Mouse (Mus musculus): ENCODE data around the gene Slc38a10. TPM values are rescaled to one million over a fixed set of nuclear protein-coding genes. Genes with fewer than 3 reads are reported as not detected.

The Slc38a10 gene
- polyA plus RNA-seq, 1 experiment from 2014 or later: 118 TPM

GRCm38 (mm10) chr11:120167059-120167458 lies 15.9 kb upstream of the Slc38a10 start:
- Histone ChIP-seq H3K36me3 (ENCODE audit: control insufficient read depth, insufficient read depth, low read length) (no peaks in the 10 kb centered on the region), H3K27me3 (ENCODE audit: control insufficient read depth, insufficient read depth, low read depth, low read length) (no peaks in the 10 kb centered on the region), H3K9me3 (replicated peaks; ENCODE audit: control insufficient read depth, low read length, poor library complexity, severe bottlenecking) (no peaks in the 10 kb centered on the region), H3K27ac (ENCODE audit: low read length) (no peak overlapping the region), H3K9ac (ENCODE audit: low read depth, low read length) (no peak overlapping the region), H3K4me1 (ENCODE audit: control insufficient read depth, insufficient read depth, low read length) (peaks cover 4% of the 10 kb centered on the region), H3K4me3 (ENCODE audit: low read depth, low read length) (no peak overlapping the region), H3K4me2 (ENCODE audit: low read length) (no peak overlapping the region)
- no peak for ATAC-seq
- WGBS: 40% methylated on average over 5 of the region's 5 CpGs

GRCm38 (mm10) chr11:120164471-120165261 lies 13.5 kb upstream of the Slc38a10 start:
- peaks cover 1% of the 10 kb centered on the region for H3K4me1 ChIP-seq (ENCODE audit: control insufficient read depth, insufficient read depth, low read length)
- ATAC-seq: no peak
- no peak overlapping the region for H3K27ac ChIP-seq (ENCODE audit: low read length)
- H3K9ac ChIP-seq (ENCODE audit: low read depth, low read length): no peak overlapping the region
- no peaks in the 10 kb centered on the region for H3K27me3 ChIP-seq (ENCODE audit: control insufficient read depth, insufficient read depth, low read depth, low read length)
- no peak overlapping the region for H3K4me2 ChIP-seq (ENCODE audit: low read length)
- H3K9me3 ChIP-seq (replicated peaks; ENCODE audit: control insufficient read depth, low read length, poor library complexity, severe bottlenecking): no peaks in the 10 kb centered on the region
- no peak overlapping the region for H3K4me3 ChIP-seq (ENCODE audit: low read depth, low read length)
- 63% methylated on average over 17 of the region's 17 CpGs for WGBS
- H3K36me3 ChIP-seq (ENCODE audit: control insufficient read depth, insufficient read depth, low read length): no peaks in the 10 kb centered on the region

GRCm38 (mm10) chr11:120164028-120164427 lies 12.9 kb upstream of the Slc38a10 start:
- WGBS: 77% methylated on average over 5 of the region's 5 CpGs
- no peaks in the 10 kb centered on the region for H3K4me1 ChIP-seq (ENCODE audit: control insufficient read depth, insufficient read depth, low read length)
- ATAC-seq: no peak
- no peak overlapping the region for H3K4me2 ChIP-seq (ENCODE audit: low read length)
- no peak overlapping the region for H3K4me3 ChIP-seq (ENCODE audit: low read depth, low read length)
- H3K27ac ChIP-seq (ENCODE audit: low read length): no peak overlapping the region
- H3K36me3 ChIP-seq (ENCODE audit: control insufficient read depth, insufficient read depth, low read length): no peaks in the 10 kb centered on the region
- H3K27me3 ChIP-seq (ENCODE audit: control insufficient read depth, insufficient read depth, low read depth, low read length): no peaks in the 10 kb centered on the region
- H3K9ac ChIP-seq (ENCODE audit: low read depth, low read length): no peak overlapping the region
- H3K9me3 ChIP-seq (replicated peaks; ENCODE audit: control insufficient read depth, low read length, poor library complexity, severe bottlenecking): no peaks in the 10 kb centered on the region

GRCm38 (mm10) chr11:120163207-120163606 lies 12.1 kb upstream of the Slc38a10 start:
- no peak overlapping the region for H3K4me2 ChIP-seq (ENCODE audit: low read length)
- H3K36me3 ChIP-seq (ENCODE audit: control insufficient read depth, insufficient read depth, low read length): no peaks in the 10 kb centered on the region
- H3K9me3 ChIP-seq (replicated peaks; ENCODE audit: control insufficient read depth, low read length, poor library complexity, severe bottlenecking): no peaks in the 10 kb centered on the region
- no peaks in the 10 kb centered on the region for H3K27me3 ChIP-seq (ENCODE audit: control insufficient read depth, insufficient read depth, low read depth, low read length)
- no peak overlapping the region for H3K9ac ChIP-seq (ENCODE audit: low read depth, low read length)
- no peak for ATAC-seq
- no peak overlapping the region for H3K4me3 ChIP-seq (ENCODE audit: low read depth, low read length)
- WGBS: 93% methylated on average over 3 of the region's 3 CpGs
- no peak overlapping the region for H3K27ac ChIP-seq (ENCODE audit: low read length)
- H3K4me1 ChIP-seq (ENCODE audit: control insufficient read depth, insufficient read depth, low read length): no peaks in the 10 kb centered on the region

GRCm38 (mm10) chr11:120161245-120161644 lies 10.1 kb upstream of the Slc38a10 start:
- no peaks in the 10 kb centered on the region for H3K4me1 ChIP-seq (ENCODE audit: control insufficient read depth, insufficient read depth, low read length)
- H3K4me3 ChIP-seq (ENCODE audit: low read depth, low read length): no peak overlapping the region
- no peaks in the 10 kb centered on the region for H3K9me3 ChIP-seq (replicated peaks; ENCODE audit: control insufficient read depth, low read length, poor library complexity, severe bottlenecking)
- no peaks in the 10 kb centered on the region for H3K27me3 ChIP-seq (ENCODE audit: control insufficient read depth, insufficient read depth, low read depth, low read length)
- no peak overlapping the region for H3K4me2 ChIP-seq (ENCODE audit: low read length)
- no peak overlapping the region for H3K9ac ChIP-seq (ENCODE audit: low read depth, low read length)
- no peak for ATAC-seq
- H3K36me3 ChIP-seq (ENCODE audit: control insufficient read depth, insufficient read depth, low read length): no peaks in the 10 kb centered on the region
- WGBS: 45% methylated on average over 4 of the region's 4 CpGs
- no peak overlapping the region for H3K27ac ChIP-seq (ENCODE audit: low read length)

- Histone ChIP-seq H3K27me3 (ENCODE audit: control insufficient read depth, insufficient read depth, low read depth, low read length) (no peaks in the 10 kb centered on the region), H3K9ac (ENCODE audit: low read depth, low read length) (no peak overlapping the region), H3K4me2 (ENCODE audit: low read length) (no peak overlapping the region), H3K4me3 (ENCODE audit: low read depth, low read length) (no peak overlapping the region), H3K27ac (ENCODE audit: low read length) (no peak overlapping the region), H3K9me3 (replicated peaks; ENCODE audit: control insufficient read depth, low read length, poor library complexity, severe bottlenecking) (no peaks in the 10 kb centered on the region), H3K4me1 (ENCODE audit: control insufficient read depth, insufficient read depth, low read length) (no peaks in the 10 kb centered on the region), H3K36me3 (ENCODE audit: control insufficient read depth, insufficient read depth, low read length) (no peaks in the 10 kb centered on the region)
- ATAC-seq: no peak
- 56% methylated on average over 4 of the region's 4 CpGs for WGBS
Observed at GRCm38 (mm10) chr11:120160478-120160877, 9.3 kb upstream of the Slc38a10 start.

GRCm38 (mm10) chr11:120159653-120160052 lies 8.5 kb upstream of the Slc38a10 start:
- H3K36me3 ChIP-seq (ENCODE audit: control insufficient read depth, insufficient read depth, low read length): no peaks in the 10 kb centered on the region
- ATAC-seq: no peak
- H3K4me1 ChIP-seq (ENCODE audit: control insufficient read depth, insufficient read depth, low read length): no peaks in the 10 kb centered on the region
- H3K27ac ChIP-seq (ENCODE audit: low read length): no peak overlapping the region
- no peak overlapping the region for H3K4me3 ChIP-seq (ENCODE audit: low read depth, low read length)
- no peak overlapping the region for H3K4me2 ChIP-seq (ENCODE audit: low read length)
- H3K27me3 ChIP-seq (ENCODE audit: control insufficient read depth, insufficient read depth, low read depth, low read length): no peaks in the 10 kb centered on the region
- no peaks in the 10 kb centered on the region for H3K9me3 ChIP-seq (replicated peaks; ENCODE audit: control insufficient read depth, low read length, poor library complexity, severe bottlenecking)
- H3K9ac ChIP-seq (ENCODE audit: low read depth, low read length): no peak overlapping the region
- 54% methylated on average over 5 of the region's 5 CpGs for WGBS

GRCm38 (mm10) chr11:120158828-120159227 lies 7.7 kb upstream of the Slc38a10 start:
- H3K27ac ChIP-seq (ENCODE audit: low read length): no peak overlapping the region
- H3K4me1 ChIP-seq (ENCODE audit: control insufficient read depth, insufficient read depth, low read length): no peaks in the 10 kb centered on the region
- no peak overlapping the region for H3K4me2 ChIP-seq (ENCODE audit: low read length)
- WGBS: 57% methylated on average over 5 of the region's 5 CpGs
- H3K9me3 ChIP-seq (replicated peaks; ENCODE audit: control insufficient read depth, low read length, poor library complexity, severe bottlenecking): no peaks in the 10 kb centered on the region
- no peak overlapping the region for H3K4me3 ChIP-seq (ENCODE audit: low read depth, low read length)
- ATAC-seq: no peak
- no peaks in the 10 kb centered on the region for H3K27me3 ChIP-seq (ENCODE audit: control insufficient read depth, insufficient read depth, low read depth, low read length)
- no peaks in the 10 kb centered on the region for H3K36me3 ChIP-seq (ENCODE audit: control insufficient read depth, insufficient read depth, low read length)
- no peak overlapping the region for H3K9ac ChIP-seq (ENCODE audit: low read depth, low read length)

GRCm38 (mm10) chr11:120150440-120151112 lies 570 bp downstream of the Slc38a10 start:
- H3K4me2 ChIP-seq (ENCODE audit: low read length): peak overlapping the region; percentile 91
- H3K9me3 ChIP-seq (replicated peaks; ENCODE audit: control insufficient read depth, low read length, poor library complexity, severe bottlenecking): no peaks in the 10 kb centered on the region
- no peaks in the 10 kb centered on the region for H3K27me3 ChIP-seq (ENCODE audit: control insufficient read depth, insufficient read depth, low read depth, low read length)
- H3K4me3 ChIP-seq (ENCODE audit: low read depth, low read length): peak overlapping the region; percentile 71
- WGBS: under 1% methylated on average over 44 of the region's 44 CpGs
- H3K9ac ChIP-seq (ENCODE audit: low read depth, low read length): peak overlapping the region; percentile 73
- peak; percentile 61; the same call in 1 of the 2 replicates for ATAC-seq
- H3K27ac ChIP-seq (ENCODE audit: low read length): peak overlapping the region; percentile 80
- H3K36me3 ChIP-seq (ENCODE audit: control insufficient read depth, insufficient read depth, low read length): no peaks in the 10 kb centered on the region; the same call in 1 of the 2 replicates
- H3K4me1 ChIP-seq (ENCODE audit: control insufficient read depth, insufficient read depth, low read length): peaks cover 20% of the 10 kb centered on the region

Measured in midbrain, embryonic 16.5 days (tissue).